Mouse (Mus musculus): ENCODE measurements around the gene Fn3k. TPM values are rescaled to one million over a fixed set of nuclear protein-coding genes. Genes with fewer than 3 reads are reported as not detected.

The Fn3k gene
- total and polyA plus RNA-seq, 3 experiments, result 0.07 to 0.27 TPM; not detected in 1

DNA sequence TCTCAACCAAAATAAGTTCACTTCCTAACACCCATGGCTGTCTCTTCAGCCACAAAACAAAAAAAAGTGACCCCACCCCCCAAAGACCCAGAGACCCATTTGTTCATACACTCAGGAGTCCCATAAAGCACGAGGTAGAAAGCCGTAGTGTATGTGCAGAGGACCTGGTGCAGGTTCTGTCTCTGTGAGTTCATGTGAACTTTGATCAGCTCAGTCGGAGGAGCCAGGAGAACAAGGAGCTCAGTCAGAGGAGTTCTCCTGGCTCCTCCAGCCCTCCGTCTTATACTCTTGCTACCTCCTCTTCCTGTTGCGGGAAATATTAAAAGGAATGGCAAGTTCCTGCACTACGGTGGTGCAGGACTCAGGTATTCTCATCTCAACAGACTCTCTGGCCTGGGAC is 32.7 kb downstream of the Fn3k start:
- H3K79me2 ChIP-seq (ENCODE audit: control insufficient read depth, insufficient read depth, low read length, poor library complexity), result no peaks in the 10 kb centered on the region

DNA sequence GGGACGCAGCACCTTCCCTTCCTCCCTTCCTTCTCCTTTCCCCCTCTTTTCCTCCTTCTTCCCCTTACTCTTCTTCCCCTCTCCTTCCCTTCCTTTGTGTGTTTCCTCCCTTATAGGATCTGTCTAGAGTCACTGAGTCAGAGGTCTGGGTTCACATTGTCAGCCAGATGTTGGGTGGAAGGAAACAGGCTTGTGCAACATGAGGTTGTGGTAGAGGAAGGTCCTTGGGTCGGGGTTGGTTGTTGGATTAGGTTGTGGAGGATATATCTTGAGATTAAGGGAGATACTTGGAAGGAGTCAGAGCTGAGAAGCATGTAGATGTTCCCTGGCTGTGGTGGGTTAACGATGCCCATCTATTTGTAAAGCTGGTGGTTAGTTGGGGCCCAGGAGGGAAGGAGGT is 40.1 kb downstream of the Fn3k start:
- DNase-seq (ENCODE audit: low read depth, low spot score), result no peak
- no peak overlapping the region for H3K4me3 ChIP-seq (ENCODE audit: control insufficient read depth in 1 of 2, insufficient read depth in 1 of 2, low read depth in 2 of 2, low read length in 2 of 2)
- TF ChIP-seq EP300 (IDR thresholded peaks at IDR 0.05; ENCODE audit: low read depth in 1 of 2, low read length in 2 of 2) (no peak), RAD21 (IDR thresholded peaks at IDR 0.05; ENCODE audit: low read depth, low read length) (no peak), MYC (IDR thresholded peaks at IDR 0.05; ENCODE audit: low read depth, low read length) (no peak), ZC3H11A (IDR thresholded peaks at IDR 0.05; ENCODE audit: low read depth, low read length) (no peak), BHLHE40 (IDR thresholded peaks at IDR 0.05; ENCODE audit: borderline replicate concordance, low read depth, low read length) (no peak), UBTF (IDR thresholded peaks at IDR 0.05; ENCODE audit: borderline replicate concordance, insufficient read depth, low read depth, low read length) (no peak), MXI1 (IDR thresholded peaks at IDR 0.05; ENCODE audit: low read depth, low read length) (no peak), TCF12 (IDR thresholded peaks at IDR 0.05; ENCODE audit: low read depth, low read length) (no peak), ELF1 (IDR thresholded peaks at IDR 0.05; ENCODE audit: low read depth, low read length) (no peak), MAFK (IDR thresholded peaks at IDR 0.05; ENCODE audit: borderline replicate concordance, low read depth, low read length) (no peak), ETS1 (IDR thresholded peaks at IDR 0.05; ENCODE audit: low read depth, low read length) (no peak), TAL1 (IDR thresholded peaks at IDR 0.05; ENCODE audit: low read length) (no peak), JUND (IDR thresholded peaks at IDR 0.05; ENCODE audit: low read depth, low read length) (no peak), POLR2AphosphoS5 (IDR thresholded peaks at IDR 0.05; ENCODE audit: borderline replicate concordance, low read depth, low read length) (no peak), NELFE (IDR thresholded peaks at IDR 0.05; ENCODE audit: low read depth, low read length) (no peak), SMC3 (IDR thresholded peaks at IDR 0.05; ENCODE audit: low read depth, low read length) (no peak), HCFC1 (IDR thresholded peaks at IDR 0.05; ENCODE audit: low read depth, low read length) (no peak)
- no peak overlapping the region for H3K9ac ChIP-seq (ENCODE audit: control insufficient read depth, low read depth, low read length, poor library complexity, severe bottlenecking)
- H3K27me3 ChIP-seq (ENCODE audit: control insufficient read depth in 1 of 2, insufficient read depth in 2 of 2, low read length in 2 of 2), result no peaks in the 10 kb centered on the region
- H3K27ac ChIP-seq (ENCODE audit: control insufficient read depth, low read depth, low read length), result no peak overlapping the region
- H3K36me3 ChIP-seq (ENCODE audit: control insufficient read depth in 1 of 2, insufficient read depth in 2 of 2, low read length in 2 of 2), result peaks cover 0 to 14% of the 10 kb centered on the region in 2 experiments; a peak in 3 of 4 replicates
- H3K79me2 ChIP-seq (ENCODE audit: control insufficient read depth, insufficient read depth, low read length, poor library complexity), result no peaks in the 10 kb centered on the region
- no peaks in the 10 kb centered on the region for H3K9me3 ChIP-seq (replicated peaks; ENCODE audit: insufficient read depth, low read length)
- H3K4me1 ChIP-seq (ENCODE audit: control insufficient read depth in 1 of 2, insufficient read depth in 2 of 2, low read length in 2 of 2), result no peaks in the 10 kb centered on the region

More for the DNA sequence above, 32.7 kb downstream of the Fn3k start:
- H3K4me3 ChIP-seq (ENCODE audit: control insufficient read depth in 1 of 2, insufficient read depth in 1 of 2, low read depth in 2 of 2, low read length in 2 of 2), result no peak overlapping the region
- no peaks in the 10 kb centered on the region for H3K27me3 ChIP-seq (ENCODE audit: control insufficient read depth in 1 of 2, insufficient read depth in 2 of 2, low read length in 2 of 2)
- no peak overlapping the region for H3K9ac ChIP-seq (ENCODE audit: control insufficient read depth, low read depth, low read length, poor library complexity, severe bottlenecking)
- no peak overlapping the region for H3K27ac ChIP-seq (ENCODE audit: control insufficient read depth, low read depth, low read length)
- H3K4me1 ChIP-seq (ENCODE audit: control insufficient read depth in 1 of 2, insufficient read depth in 2 of 2, low read length in 2 of 2), result no peaks in the 10 kb centered on the region
- no peak for TF ChIP-seq NELFE (IDR thresholded peaks at IDR 0.05; ENCODE audit: low read depth, low read length)
- no peak for TF ChIP-seq CHD1 (IDR thresholded peaks at IDR 0.05; ENCODE audit: low read depth, low read length)
- TF ChIP-seq MAFK (IDR thresholded peaks at IDR 0.05; ENCODE audit: borderline replicate concordance, low read depth, low read length), result no peak
- TF ChIP-seq ZC3H11A (IDR thresholded peaks at IDR 0.05; ENCODE audit: low read depth, low read length), result no peak
- TF ChIP-seq TAL1 (IDR thresholded peaks at IDR 0.05; ENCODE audit: low read length), result no peak
- no peak for TF ChIP-seq UBTF (IDR thresholded peaks at IDR 0.05; ENCODE audit: borderline replicate concordance, insufficient read depth, low read depth, low read length)
- TF ChIP-seq POLR2A (IDR thresholded peaks at IDR 0.05; ENCODE audit: control insufficient read depth in 1 of 2, insufficient read depth in 1 of 2, low read depth in 1 of 2, low read length in 2 of 2, poor library complexity in 1 of 2), result no peak
- no peak for TF ChIP-seq GABPA (IDR thresholded peaks at IDR 0.05; ENCODE audit: low read depth, low read length)
- no peak for DNase-seq (ENCODE audit: low read depth, low spot score)
- no peaks in the 10 kb centered on the region for H3K9me3 ChIP-seq (replicated peaks; ENCODE audit: insufficient read depth, low read length)
- H3K36me3 ChIP-seq (ENCODE audit: control insufficient read depth in 1 of 2, insufficient read depth in 2 of 2, low read length in 2 of 2), result peaks cover 0 to 10% of the 10 kb centered on the region in 2 experiments; a peak in 2 of 4 replicates

Measured in MEL (cell line).